Mouse (Mus musculus) kidney, embryonic 14.5 days (tissue): ENCODE measurements around the gene Vmn1r12. TPM values are rescaled to one million over a fixed set of nuclear protein-coding genes. Genes with fewer than 3 reads are reported as not detected.
"Not testable (repeated sequence)": the region's sequence is repeated elsewhere in the genome, so short reads cannot be mapped to it uniquely, and the experiment has no call there.

ENCODE experiments used
- ATAC-seq: fragments of 200-750 bp; cut with Nextera tagmentation; 2 replicates; pipeline ENCODE4 v1.8.0; 2017; ENCODE audit warnings: moderate number of reproducible peaks, mild to moderate bottlenecking, moderate TSS enrichment, moderate library complexity; ENCODE audit not compliant: low FRiP score, low TSS enrichment
- H3K27ac ChIP-seq: fragments of 300-500 bp; sonication (generic); 2 replicates; pipeline ENCODE4 v1.5.1; 2014; ENCODE audit warnings: low read depth, mild to moderate bottlenecking, low read length, moderate library complexity, mixed read lengths
- H3K27me3 ChIP-seq: fragments of 300-500 bp; sonication (generic); 2 replicates; pipeline ENCODE4 v1.6.1; 2014; ENCODE audit warnings: mild to moderate bottlenecking, low read length; ENCODE audit not compliant: control insufficient read depth, insufficient read depth
- H3K36me3 ChIP-seq: fragments of 300-500 bp; sonication (generic); 2 replicates; pipeline ENCODE4 v1.6.1; 2014; ENCODE audit warnings: low read length, mixed read lengths; ENCODE audit not compliant: control insufficient read depth, insufficient read depth
- H3K4me1 ChIP-seq: fragments of 300-500 bp; sonication (generic); 2 replicates; pipeline ENCODE4 v1.6.1; 2014; ENCODE audit warnings: low read length, mixed read lengths; ENCODE audit not compliant: control insufficient read depth, insufficient read depth
- H3K4me2 ChIP-seq: fragments of 300-500 bp; sonication (generic); replicated peaks from 2 replicates; pipeline ENCODE4 v1.6.1; 2014; ENCODE audit warnings: low read depth, mild to moderate bottlenecking, low read length
- H3K4me3 ChIP-seq: fragments of 300-500 bp; sonication (generic); 2 replicates; pipeline ENCODE4 v1.5.1; 2014; ENCODE audit warnings: mild to moderate bottlenecking, low read length
- H3K9ac ChIP-seq: fragments of 300-500 bp; sonication (generic); 2 replicates; pipeline ENCODE4 v1.6.1; 2014; ENCODE audit warnings: low read depth, mild to moderate bottlenecking, low read length, moderate library complexity
- H3K9me3 ChIP-seq: fragments of 300-500 bp; sonication (generic); 2 replicates; pipeline ENCODE4 v1.6.1; 2016; ENCODE audit warnings: low read length; ENCODE audit not compliant: control insufficient read depth
- WGBS: fragments of 180-500 bp; shearing (Covaris S2); extraction: QIAGEN DNeasy Blood & Tissue Kit; methylation state at CpG from one replicate; pipeline ENCODE4 v1.1.7; 2014; 5-methylcytosine and 5-hydroxymethylcytosine counted together
- polyA plus RNA-seq: library from polyadenylated mRNA; unstranded; fragments of >200 nt; fragmentation: Nextera tagmentation; extraction: Ambion mirVana; gene quantifications from 2 replicates; pipeline ENCODE4 v1.2.1, GENCODE M21; 2014

Gene Vmn1r12
- polyA plus RNA-seq = not detected in 2 replicates

DNA sequence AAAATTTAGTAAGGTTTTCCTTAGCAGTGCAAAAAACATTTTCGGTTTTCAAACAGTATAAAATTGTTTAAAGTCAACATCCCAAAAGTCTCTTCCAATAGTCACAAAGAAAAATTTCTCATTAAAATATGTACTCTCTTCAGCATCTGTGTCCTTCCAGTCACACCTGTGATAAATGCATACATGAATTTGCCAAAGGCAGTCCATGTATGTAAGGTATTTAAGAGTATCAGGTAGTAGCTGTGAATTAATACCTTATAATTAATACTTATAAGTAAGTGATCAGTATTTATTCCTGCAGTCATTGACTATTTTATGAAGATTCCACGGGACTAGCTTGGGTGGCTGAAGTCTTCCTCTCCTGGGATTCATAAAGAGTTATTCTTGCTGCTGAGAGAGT is at the start of gene Vmn1r12:
Gene Vmn1r12, plus strand, starts transcription at position 301 of the 400 bp plus-strand sequence.
- no peak within 1 kb of the TSS for H3K27ac ChIP-seq
- WGBS = 85% methylated on average over 2 of the region's 2 CpGs
- H3K36me3 ChIP-seq = no peaks in the 10 kb centered on the region
- no peaks in the 10 kb centered on the region for H3K27me3 ChIP-seq
- no peak within 1 kb of the TSS for H3K4me2 ChIP-seq
- H3K9me3 ChIP-seq = no peaks in the 10 kb centered on the region
- no peak within 1 kb of the TSS for H3K4me3 ChIP-seq
- no peak within 1 kb of the TSS for H3K9ac ChIP-seq
- no peak for ATAC-seq
- H3K4me1 ChIP-seq = no peaks in the 10 kb centered on the region

DNA sequence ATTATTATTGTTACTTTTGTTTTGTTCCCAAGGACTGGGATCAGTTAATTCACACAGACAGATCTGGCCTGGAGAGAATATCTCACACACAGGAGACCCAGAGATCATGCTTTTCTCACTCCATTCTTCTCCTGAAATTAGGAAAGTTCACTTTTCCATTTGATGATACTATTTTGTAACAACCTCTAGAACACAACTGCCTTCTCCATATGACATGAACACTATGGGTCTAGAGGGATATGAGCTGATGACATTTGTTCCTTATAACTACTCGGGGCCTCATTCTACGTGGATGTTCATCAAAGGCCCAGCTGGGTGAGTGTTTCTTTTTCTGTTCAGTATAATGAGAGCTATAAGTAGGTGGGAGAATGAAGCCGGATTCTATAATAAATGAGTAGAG is 47.6 kb upstream of the Vmn1r12 start, which contains the start of gene Vmn1r10:
Gene Vmn1r10, plus strand, starts transcription at position 301 of the 400 bp plus-strand sequence.
- Histone ChIP-seq H3K4me3 (no peak within 1 kb of the TSS), H3K27ac (no peak within 1 kb of the TSS), H3K4me1 (no peaks in the 10 kb centered on the region), H3K9ac (no peak within 1 kb of the TSS), H3K9me3 (no peaks in the 10 kb centered on the region), H3K27me3 (no peaks in the 10 kb centered on the region), H3K36me3 (no peaks in the 10 kb centered on the region), H3K4me2 (no peak within 1 kb of the TSS)
- WGBS = 82% methylated on average over 3 of the region's 3 CpGs
- no peak for ATAC-seq

DNA sequence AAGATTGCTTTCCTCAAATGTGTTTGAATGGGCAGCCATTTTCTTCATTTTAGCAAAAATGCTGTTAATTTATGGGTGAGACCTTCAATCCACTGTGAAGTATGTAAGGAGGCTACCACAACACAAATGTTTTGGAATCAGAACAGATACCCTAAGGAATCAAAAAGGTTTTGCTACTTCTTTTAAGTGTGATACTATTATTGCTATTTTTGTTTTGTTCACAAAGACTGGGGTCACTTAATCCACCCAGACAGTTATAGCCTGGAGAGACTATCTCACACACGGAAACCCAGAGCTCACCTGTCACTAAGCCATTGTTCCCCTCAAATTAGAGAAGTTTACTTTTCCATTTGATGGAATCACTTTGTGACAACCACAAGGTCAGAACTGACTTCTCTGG is 23.6 kb upstream of the Vmn1r12 start, which contains the start of gene Vmn1r11:
Gene Vmn1r11, plus strand, starts transcription at position 301 of the 400 bp plus-strand sequence.
- Histone ChIP-seq H3K27ac (no peak within 1 kb of the TSS), H3K9ac (no peak within 1 kb of the TSS), H3K9me3 (no peaks in the 10 kb centered on the region), H3K4me2 (no peak within 1 kb of the TSS), H3K4me1 (no peaks in the 10 kb centered on the region), H3K27me3 (no peaks in the 10 kb centered on the region), H3K4me3 (no peak within 1 kb of the TSS), H3K36me3 (no peaks in the 10 kb centered on the region)
- 78% methylated on average over 1 of the region's 1 CpGs for WGBS
- ATAC-seq = no peak

DNA sequence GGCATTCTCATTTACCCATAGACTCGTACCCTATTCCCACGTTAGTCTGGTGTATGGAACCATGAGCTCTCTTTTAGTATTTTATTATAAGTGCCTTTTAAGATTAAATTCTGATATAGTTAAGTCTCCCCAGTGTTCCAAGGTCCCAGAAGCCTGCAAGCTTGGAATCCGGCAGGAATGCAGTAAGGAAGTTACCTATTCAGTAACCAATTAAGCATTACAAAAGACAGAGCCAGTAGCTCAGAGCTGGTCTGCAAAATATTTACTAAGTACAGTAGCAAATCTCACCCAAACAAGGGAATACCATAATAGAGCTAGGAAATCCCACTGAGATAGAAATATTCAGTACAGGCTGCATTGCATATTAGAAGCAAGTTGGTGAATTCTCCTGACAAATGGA is 33.3 kb downstream of the Vmn1r12 start:
- not testable (repeated sequence) for H3K4me3 ChIP-seq, H3K27ac ChIP-seq, H3K36me3 ChIP-seq, H3K9me3 ChIP-seq, ATAC-seq, H3K4me2 ChIP-seq, H3K4me1 ChIP-seq, H3K27me3 ChIP-seq, H3K9ac ChIP-seq
- WGBS = 61% methylated on average over 3 of the region's 3 CpGs

DNA sequence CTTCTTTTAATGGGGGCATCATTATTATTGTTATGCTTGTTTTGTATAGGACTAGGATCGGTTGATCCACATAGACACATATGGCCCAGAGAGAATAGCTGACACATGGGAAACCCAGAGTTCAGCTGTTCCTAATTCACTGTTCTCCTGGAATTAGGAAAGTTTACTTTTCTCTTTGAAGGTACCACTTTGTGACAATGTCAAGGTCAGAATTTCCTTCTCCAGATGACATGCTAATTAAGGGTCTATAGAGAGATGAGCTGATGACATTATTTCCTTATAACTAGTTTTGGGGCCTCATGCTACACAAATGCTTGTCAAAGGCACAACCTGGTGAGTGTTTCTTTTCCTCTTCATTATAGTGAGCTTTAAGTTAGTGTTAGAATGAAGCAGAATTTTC is 46.3 kb downstream of the Vmn1r12 start, which contains the start of gene Vmn1r13:
Gene Vmn1r13, plus strand, starts transcription at position 301 of the 400 bp plus-strand sequence.
- H3K9me3 ChIP-seq, H3K27me3 ChIP-seq, ATAC-seq, H3K4me3 ChIP-seq, H3K36me3 ChIP-seq, H3K4me1 ChIP-seq, H3K27ac ChIP-seq, H3K9ac ChIP-seq, H3K4me2 ChIP-seq: not testable (repeated sequence)
- 88% methylated on average over 1 of the region's 1 CpGs for WGBS

Other genes starting within 250 kb of the Vmn1r12 start
- gene Nt5c3, start 233.0 kb upstream of the Vmn1r12 start, polyA plus RNA-seq = 59.3 and 61.7 TPM in 2 replicates
- 0.19 and 0.24 TPM in 2 replicates for gene Vmn1r4, start 232.9 kb upstream of the Vmn1r12 start, polyA plus RNA-seq
- not detected in 2 replicates for gene Vmn1r5, start 186.6 kb upstream of the Vmn1r12 start, polyA plus RNA-seq
- gene Vmn1r6, start 159.7 kb upstream of the Vmn1r12 start, polyA plus RNA-seq = not detected in 2 replicates
- gene Vmn1r7, start 131.6 kb upstream of the Vmn1r12 start, polyA plus RNA-seq = not detected in 2 replicates
- gene Vmn1r8, start 124.6 kb upstream of the Vmn1r12 start, polyA plus RNA-seq = not detected in 2 replicates
- not detected in 2 replicates for gene Vmn1r9, start 90.1 kb upstream of the Vmn1r12 start, polyA plus RNA-seq
- not detected in 2 replicates for gene Vmn1r10, start 47.5 kb upstream of the Vmn1r12 start, polyA plus RNA-seq
- not detected in 2 replicates for gene Vmn1r11, start 23.5 kb upstream of the Vmn1r12 start, polyA plus RNA-seq
- not detected in 2 replicates for gene Vmn1r13, start 46.4 kb downstream of the Vmn1r12 start, polyA plus RNA-seq
- not detected in 2 replicates for gene Vmn1r14, start 74.8 kb downstream of the Vmn1r12 start, polyA plus RNA-seq
- not detected in 2 replicates for gene Vmn1r15, start 101.0 kb downstream of the Vmn1r12 start, polyA plus RNA-seq
- gene Vmn1r16, start 172.6 kb downstream of the Vmn1r12 start, polyA plus RNA-seq = not detected in 2 replicates
- not detected in 2 replicates for gene Vmn1r17, start 206.8 kb downstream of the Vmn1r12 start, polyA plus RNA-seq
- not detected in 2 replicates for gene Vmn1r18, start 238.9 kb downstream of the Vmn1r12 start, polyA plus RNA-seq
- not detected in 2 replicates for gene Vmn1r19, start 246.9 kb downstream of the Vmn1r12 start, polyA plus RNA-seq